Mouse (Mus musculus) G1E (cell line): ENCODE measurements around the gene Agk. TPM values are rescaled to one million over a fixed set of nuclear protein-coding genes. Genes with fewer than 3 reads are reported as not detected.

Experiments used
- ATAC-seq: 2 replicates; pipeline ENCODE4 v1.8.0; 2016; ENCODE audit warnings: mild to moderate bottlenecking; ENCODE audit not compliant: insufficient number of reproducible peaks, poor library complexity, low FRiP score, severe bottlenecking; ENCODE audit errors: extremely low read depth
- DNase-seq: peaks from one replicate; pipeline ENCODE4 v3.0.0; 2012; ENCODE audit warnings: low spot score
- H3K27me3 ChIP-seq: 2 replicates; pipeline ENCODE4 v1.6.1; 2012; ENCODE audit warnings: mild to moderate bottlenecking, low read length, inconsistent platforms; ENCODE audit not compliant: insufficient read depth
- H3K36me3 ChIP-seq: replicated peaks from 2 replicates; pipeline ENCODE3; 2012; ENCODE audit warnings: mild to moderate bottlenecking, inconsistent platforms
- H3K4me1 ChIP-seq: 2 replicates; pipeline ENCODE4 v1.6.1; 2012; ENCODE audit warnings: low read depth, low read length, inconsistent platforms, mixed read lengths; ENCODE audit not compliant: insufficient read depth
- H3K4me3 ChIP-seq: 2 replicates; pipeline ENCODE4 v1.5.1; 2012; ENCODE audit warnings: low read depth, mild to moderate bottlenecking, inconsistent platforms, low read length, moderate library complexity, mixed read lengths
- H3K9me3 ChIP-seq: replicated peaks from 2 replicates; pipeline ENCODE4 v1.6.1; 2012; ENCODE audit warnings: inconsistent platforms
- CTCF ChIP-seq: IDR thresholded peaks from 2 replicates; pipeline ENCODE4 v1.5.1; 2012; ENCODE audit warnings: low read depth, low read length, inconsistent platforms, mixed read lengths
- GATA1 ChIP-seq: IDR thresholded peaks from 2 replicates; pipeline ENCODE4 v1.6.1; 2012; ENCODE audit warnings: borderline replicate concordance, low read length, inconsistent platforms, mixed read lengths
- GATA2 ChIP-seq: IDR thresholded peaks from 2 replicates; pipeline ENCODE4 v1.6.1; 2012; ENCODE audit warnings: low read depth, low read length, inconsistent platforms, borderline replicate concordance
- POLR2AphosphoS5 ChIP-seq: IDR thresholded peaks from 2 replicates; pipeline ENCODE4 v1.6.1; 2012; ENCODE audit warnings: low read depth, low read length, inconsistent platforms; ENCODE audit not compliant: insufficient replicate concordance
- TAL1 ChIP-seq: conservative IDR thresholded peaks from 2 replicates; pipeline ENCODE4 v1.6.1; 2012; ENCODE audit warnings: low read depth, low read length, inconsistent platforms, mixed read lengths
- polyA plus RNA-seq: library from polyadenylated mRNA; stranded (reverse); fragments of >175 nt; gene quantifications from 2 replicates; pipeline ENCODE4 v1.2.3, GENCODE M21; 2012
- total RNA-seq, 2 experiments: library from RNA; stranded (forward) in 1 of 2; stranded (reverse) in 1 of 2; fragments of 200-1000 nt in 1 of 2; fragments of >200 nt in 1 of 2; fragmentation: Nextera tagmentation in 1 of 2; gene quantifications; 2 replicates each; pipeline ENCODE4 v1.2.3; 2014 to 2017

The Agk gene
- total and polyA plus RNA-seq, 3 experiments: 5.8 to 29.3 (median 23.2) TPM

- ATAC-seq (no peak), DNase-seq (peak; percentile 34)
- peak within 1 kb of the TSS; percentile 69 for H3K4me3 ChIP-seq
- TF ChIP-seq GATA1 (no peak), CTCF (no peak), TAL1 (no peak), POLR2AphosphoS5 (no peak), GATA2 (no peak)
- peaks cover 58% of the 10 kb centered on the region for H3K27me3 ChIP-seq
- H3K4me1 ChIP-seq: peaks cover 6% of the 10 kb centered on the region
- no peaks in the 10 kb centered on the region for H3K36me3 ChIP-seq
- H3K9me3 ChIP-seq: no peaks in the 10 kb centered on the region
Measured at GRCm38 (mm10) chr6:40436047-40436483, 111.1 kb downstream of the Agk start, which contains the start of gene E330009J07Rik. Gene E330009J07Rik, minus strand, starts transcription at chr6:40436135.

DNA sequence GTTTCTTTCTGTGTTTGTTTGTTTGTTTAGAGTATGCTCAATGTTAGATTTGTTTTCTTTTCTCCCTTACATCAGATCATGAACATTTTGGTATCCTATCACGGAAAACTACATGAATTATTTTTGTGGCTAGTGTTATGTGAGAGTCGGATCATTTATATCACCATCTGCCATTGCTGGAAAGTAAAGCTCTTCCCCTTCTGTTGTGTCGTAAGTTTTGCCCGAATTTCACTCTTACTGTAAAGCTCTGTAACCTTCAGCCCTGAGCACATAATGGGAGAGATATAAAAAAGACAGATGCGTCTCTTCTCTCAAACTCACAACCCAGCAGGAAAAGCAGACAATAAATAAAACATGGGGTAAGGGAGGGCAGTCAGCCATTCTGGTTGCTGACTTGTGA, 114.0 kb downstream of the Agk start, which contains the start of gene Wee2:
Wee2 (plus strand) TSS at position 153 of the 400 bp plus-strand sequence.
- Histone ChIP-seq H3K27me3 (peaks cover 41% of the 10 kb centered on the region), H3K4me1 (peaks cover 6% of the 10 kb centered on the region), H3K9me3 (no peaks in the 10 kb centered on the region), H3K4me3 (no peak within 1 kb of the TSS), H3K36me3 (no peaks in the 10 kb centered on the region)
- ATAC-seq (no peak), DNase-seq (no peak)
- TF ChIP-seq CTCF (no peak), GATA1 (no peak), GATA2 (no peak), TAL1 (no peak), POLR2AphosphoS5 (no peak)

- no peak overlapping the region for H3K4me3 ChIP-seq
- no peak for ATAC-seq
Measured at GRCm38 (mm10) chr6:40439731-40440130, 114.8 kb downstream of the Agk start.

GRCm38 (mm10) chr6:40441276-40441675, 116.3 kb downstream of the Agk start:
- Histone ChIP-seq H3K4me1 (no peaks in the 10 kb centered on the region; the same call in 1 of the 2 replicates), H3K36me3 (no peaks in the 10 kb centered on the region), H3K27me3 (peaks cover 35% of the 10 kb centered on the region), H3K4me3 (no peak overlapping the region), H3K9me3 (no peaks in the 10 kb centered on the region)
- DNase-seq: no peak
- ATAC-seq: no peak
- TF ChIP-seq POLR2AphosphoS5 (no peak), CTCF (no peak), TAL1 (no peak), GATA2 (no peak), GATA1 (no peak)

More at GRCm38 (mm10) chr6:40439731-40440130, 114.8 kb downstream of the Agk start:
- peaks cover 39% of the 10 kb centered on the region for H3K27me3 ChIP-seq
- H3K4me1 ChIP-seq: peaks cover 6% of the 10 kb centered on the region
- H3K36me3 ChIP-seq: no peaks in the 10 kb centered on the region
- no peak for TF ChIP-seq GATA2
- TF ChIP-seq CTCF: no peak
- TF ChIP-seq TAL1: no peak
- no peak for TF ChIP-seq GATA1
- no peak for TF ChIP-seq POLR2AphosphoS5
- H3K9me3 ChIP-seq: no peaks in the 10 kb centered on the region
- no peak for DNase-seq

DNA sequence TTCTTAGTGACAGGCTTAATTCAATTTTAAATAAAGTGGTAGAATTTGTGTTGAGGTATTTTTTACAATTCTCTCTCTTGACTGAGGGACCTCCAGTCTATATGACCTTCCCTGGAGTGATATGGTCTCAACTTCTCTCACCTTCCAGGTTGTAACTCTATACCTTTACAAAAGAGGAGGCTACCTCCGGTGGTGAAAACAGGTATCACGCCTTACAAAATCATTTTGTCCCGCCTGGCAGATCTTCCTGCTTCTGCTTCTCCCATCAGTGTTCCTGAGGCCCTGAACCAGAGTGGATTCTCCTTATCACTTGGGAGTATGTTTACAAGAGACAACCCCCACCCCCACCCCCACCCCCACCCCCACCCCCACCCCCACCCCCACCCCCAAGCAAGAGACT, 116.8 kb downstream of the Agk start:
- no peak for ATAC-seq
- DNase-seq: no peak

DNA sequence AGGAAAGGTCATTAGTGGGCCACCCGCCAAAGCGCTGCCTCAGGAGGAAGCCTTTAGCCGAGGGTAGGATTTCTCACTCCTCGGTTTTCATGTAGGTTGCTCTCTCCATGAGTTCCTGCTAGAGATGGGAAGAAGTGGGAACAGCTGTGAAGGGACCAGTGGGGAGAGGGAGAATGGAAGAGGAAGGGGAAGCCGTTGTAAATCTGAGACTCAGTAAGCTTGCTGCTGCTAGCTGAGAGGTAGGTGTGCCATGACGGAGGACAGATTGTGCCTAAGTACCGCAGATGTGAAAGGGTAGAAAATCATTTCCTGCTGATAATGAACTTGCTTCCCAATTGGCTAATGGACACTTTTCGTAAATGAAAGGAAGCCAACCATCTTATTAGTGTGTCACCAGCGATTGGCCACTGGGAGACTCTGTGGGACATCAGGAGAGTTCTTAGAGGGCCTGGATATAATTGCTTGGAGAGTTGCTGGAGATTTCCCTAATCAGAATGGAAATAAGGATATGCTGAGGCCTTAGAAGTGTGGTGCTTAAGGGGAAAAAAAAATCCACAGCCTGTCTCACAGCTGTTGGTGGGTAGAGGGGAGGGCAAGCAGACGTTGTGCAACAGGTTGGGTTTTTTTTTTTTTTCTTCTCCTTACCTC, 118.4 kb downstream of the Agk start:
- no peak for ATAC-seq
- no peak for DNase-seq
- Histone ChIP-seq H3K36me3 (no peaks in the 10 kb centered on the region), H3K4me1 (no peaks in the 10 kb centered on the region), H3K9me3 (no peaks in the 10 kb centered on the region), H3K27me3 (peaks cover 33% of the 10 kb centered on the region), H3K4me3 (no peak overlapping the region)
- no peak for TF ChIP-seq POLR2AphosphoS5
- no peak for TF ChIP-seq GATA1
- TF ChIP-seq GATA2: no peak

More for the DNA sequence above, 116.8 kb downstream of the Agk start:
- Histone ChIP-seq H3K4me1 (no peaks in the 10 kb centered on the region), H3K27me3 (peaks cover 34% of the 10 kb centered on the region), H3K36me3 (no peaks in the 10 kb centered on the region), H3K9me3 (no peaks in the 10 kb centered on the region), H3K4me3 (no peak overlapping the region)
- 0 out of 2 replicates have a peak, but pooled peaks have one; percentile 6 for TF ChIP-seq CTCF
- TF ChIP-seq POLR2AphosphoS5: no peak

Other genes starting within 250 kb of the Agk start
- gene E330009J07Rik, start 111.0 kb downstream of the Agk start, total RNA-seq (2014; fragmentation: Nextera tagmentation): 0.19 and 3.4 TPM in 2 replicates
- gene E330009J07Rik, start 111.0 kb downstream of the Agk start, total RNA-seq (2017): 1.6 and 2.0 TPM in 2 replicates
- gene E330009J07Rik, start 111.0 kb downstream of the Agk start, polyA plus RNA-seq: 0.28 and 0.37 TPM in 2 replicates
- gene Wee2, start 113.9 kb downstream of the Agk start, total RNA-seq (2014; fragmentation: Nextera tagmentation): not detected in 2 replicates
- gene Wee2, start 113.9 kb downstream of the Agk start, total RNA-seq (2017): 0.16 TPM in 1 of 2 replicates, not detected in the other
- gene Wee2, start 113.9 kb downstream of the Agk start, polyA plus RNA-seq: not detected in 2 replicates
- 79.1 and 106 TPM in 2 replicates for gene Ssbp1, start 146.2 kb downstream of the Agk start, total RNA-seq (2014; fragmentation: Nextera tagmentation)
- 63.5 and 90.5 TPM in 2 replicates for gene Ssbp1, start 146.2 kb downstream of the Agk start, total RNA-seq (2017)
- gene Ssbp1, start 146.2 kb downstream of the Agk start, polyA plus RNA-seq: 11.0 and 14.6 TPM in 2 replicates
- not detected in 2 replicates for gene Tas2r137, start 166.1 kb downstream of the Agk start, total RNA-seq (2014; fragmentation: Nextera tagmentation)
- gene Tas2r137, start 166.1 kb downstream of the Agk start, total RNA-seq (2017): 0.17 TPM in 1 of 2 replicates, not detected in the other
- not detected in 2 replicates for gene Tas2r137, start 166.1 kb downstream of the Agk start, polyA plus RNA-seq
- not detected in 2 replicates for gene Tas2r108, start 168.4 kb downstream of the Agk start, total RNA-seq (2014; fragmentation: Nextera tagmentation)
- 0.22 TPM in 1 of 2 replicates, not detected in the other for gene Tas2r108, start 168.4 kb downstream of the Agk start, total RNA-seq (2017)
- gene Tas2r108, start 168.4 kb downstream of the Agk start, polyA plus RNA-seq: not detected in 2 replicates
- not detected in 2 replicates for gene Prss37, start 194.3 kb downstream of the Agk start, total RNA-seq (2014; fragmentation: Nextera tagmentation)
- gene Prss37, start 194.3 kb downstream of the Agk start, total RNA-seq (2017): not detected in 2 replicates
- not detected in 2 replicates for gene Prss37, start 194.3 kb downstream of the Agk start, polyA plus RNA-seq
- gene Olfr461, start 229.9 kb downstream of the Agk start, total RNA-seq (2014; fragmentation: Nextera tagmentation): not detected in 2 replicates
- gene Olfr461, start 229.9 kb downstream of the Agk start, total RNA-seq (2017): 0.16 and 0.29 TPM in 2 replicates
- gene Olfr461, start 229.9 kb downstream of the Agk start, polyA plus RNA-seq: not detected in 2 replicates
- not detected in 2 replicates for gene Olfr460, start 244.3 kb downstream of the Agk start, total RNA-seq (2014; fragmentation: Nextera tagmentation)
- gene Olfr460, start 244.3 kb downstream of the Agk start, total RNA-seq (2017): 0.05 and 0.29 TPM in 2 replicates
- gene Olfr460, start 244.3 kb downstream of the Agk start, polyA plus RNA-seq: not detected in 2 replicates